Mouse (Mus musculus) left cerebral cortex, postnatal 10 days (tissue): Measurements from ENCODE around the gene Scmh1. TPM values are rescaled to one million over a fixed set of nuclear protein-coding genes. Genes with fewer than 3 reads are reported as not detected.

Experiments used
- DNase-seq, 2 experiments: peaks; one replicate each; pipeline ENCODE4 v3.0.0; 2021 to 2022; ENCODE audit warnings: low spot score in 2 of 2, mixed read lengths in 1 of 2; ENCODE audit errors: extremely low spot score in 1 of 2
- intact Hi-C: fragments of 180-260 bp; cut with DNase I; formaldehyde crosslinking; loops from one replicate; pipeline ENCODE4 v1.15.1; 2025
- total RNA-seq, 2 experiments: library from RNA; stranded (reverse); gene quantifications; 2 replicates each; pipeline ENCODE4 v1.2.3; 2021

Gene Scmh1
- total RNA-seq, 2 experiments from 2014 or later = 129 TPM

GRCm38 (mm10) chr4:120517335-120517734 lies 112.3 kb downstream of the Scmh1 start:
- DNase-seq = no peak
- intact Hi-C loops = loop anchor here (10.0 kb wide), 1 partner anchor 113 kb away; the partner anchor contains the start of gene Scmh1

GRCm38 (mm10) chr4:120521761-120522160 lies 116.7 kb downstream of the Scmh1 start:
- no peak for DNase-seq
- intact Hi-C loops = no loop called here

- intact Hi-C loops = no loop called here
- no peak for DNase-seq
Observed at GRCm38 (mm10) chr4:120522351-120522750, 117.3 kb downstream of the Scmh1 start.

GRCm38 (mm10) chr4:120523092-120523491 lies 118.0 kb downstream of the Scmh1 start:
- DNase-seq = no peak

GRCm38 (mm10) chr4:120528171-120528570 lies 123.1 kb downstream of the Scmh1 start:
- intact Hi-C loops = no loop called here
- DNase-seq = no peak

More at GRCm38 (mm10) chr4:120523092-120523491, 118.0 kb downstream of the Scmh1 start:
- intact Hi-C loops = no loop called here

- intact Hi-C loops = no loop called here
- DNase-seq = no peak
Observed at GRCm38 (mm10) chr4:120531986-120532385, 126.9 kb downstream of the Scmh1 start, which contains the start of gene Slfnl1. Gene Slfnl1 (plus strand): TSS chr4:120532231.

GRCm38 (mm10) chr4:120538664-120539063 lies 133.6 kb downstream of the Scmh1 start:
- DNase-seq = no peak
- intact Hi-C loops = no loop called here

GRCm38 (mm10) chr4:120544896-120545295 lies 139.8 kb downstream of the Scmh1 start:
- intact Hi-C loops = no loop called here
- no peak for DNase-seq

- intact Hi-C loops = loop anchor here (5.0 kb wide), 1 partner anchor 44 kb away; no protein-coding TSS in a partner anchor
Observed at GRCm38 (mm10) chr4:120556592-120556991, 151.5 kb downstream of the Scmh1 start.

GRCm38 (mm10) chr4:120565726-120566125 lies 160.6 kb downstream of the Scmh1 start:
- intact Hi-C loops = no loop called here
- no peak for DNase-seq

More at GRCm38 (mm10) chr4:120556592-120556991, 151.5 kb downstream of the Scmh1 start:
- DNase-seq = no peak

GRCm38 (mm10) chr4:120568005-120568404 lies 162.9 kb downstream of the Scmh1 start:
- intact Hi-C loops = no loop called here
- no peak for DNase-seq

- no peak for DNase-seq
- intact Hi-C loops = no loop called here
Observed at GRCm38 (mm10) chr4:120569025-120569424, 163.9 kb downstream of the Scmh1 start.

- peak; percentile 90 to 96 for DNase-seq
- intact Hi-C loops = no loop called here
Observed at GRCm38 (mm10) chr4:120569486-120570437, 164.7 kb downstream of the Scmh1 start, which contains the start of gene Ctps. Gene Ctps (minus strand): TSS chr4:120570276.

GRCm38 (mm10) chr4:120570438-120571069 lies 165.5 kb downstream of the Scmh1 start:
- intact Hi-C loops = no loop called here
- no peak for DNase-seq

- DNase-seq = no peak
- intact Hi-C loops = no loop called here
Observed at GRCm38 (mm10) chr4:120571070-120571464, 166.0 kb downstream of the Scmh1 start.

- no peak for DNase-seq
Observed at GRCm38 (mm10) chr4:120571691-120572090, 166.6 kb downstream of the Scmh1 start.

More at GRCm38 (mm10) chr4:120571691-120572090, 166.6 kb downstream of the Scmh1 start:
- intact Hi-C loops = no loop called here
